Mouse (Mus musculus) thymus, adult 18-20 months (tissue): ENCODE measurements around the gene 1700010I14Rik.

Source experiments
- DNase-seq, 2 experiments: peaks; one replicate each; pipeline ENCODE4 v3.0.0; 2022; ENCODE audit warnings: mixed read lengths in 2 of 2

1700010I14Rik gene

DNA sequence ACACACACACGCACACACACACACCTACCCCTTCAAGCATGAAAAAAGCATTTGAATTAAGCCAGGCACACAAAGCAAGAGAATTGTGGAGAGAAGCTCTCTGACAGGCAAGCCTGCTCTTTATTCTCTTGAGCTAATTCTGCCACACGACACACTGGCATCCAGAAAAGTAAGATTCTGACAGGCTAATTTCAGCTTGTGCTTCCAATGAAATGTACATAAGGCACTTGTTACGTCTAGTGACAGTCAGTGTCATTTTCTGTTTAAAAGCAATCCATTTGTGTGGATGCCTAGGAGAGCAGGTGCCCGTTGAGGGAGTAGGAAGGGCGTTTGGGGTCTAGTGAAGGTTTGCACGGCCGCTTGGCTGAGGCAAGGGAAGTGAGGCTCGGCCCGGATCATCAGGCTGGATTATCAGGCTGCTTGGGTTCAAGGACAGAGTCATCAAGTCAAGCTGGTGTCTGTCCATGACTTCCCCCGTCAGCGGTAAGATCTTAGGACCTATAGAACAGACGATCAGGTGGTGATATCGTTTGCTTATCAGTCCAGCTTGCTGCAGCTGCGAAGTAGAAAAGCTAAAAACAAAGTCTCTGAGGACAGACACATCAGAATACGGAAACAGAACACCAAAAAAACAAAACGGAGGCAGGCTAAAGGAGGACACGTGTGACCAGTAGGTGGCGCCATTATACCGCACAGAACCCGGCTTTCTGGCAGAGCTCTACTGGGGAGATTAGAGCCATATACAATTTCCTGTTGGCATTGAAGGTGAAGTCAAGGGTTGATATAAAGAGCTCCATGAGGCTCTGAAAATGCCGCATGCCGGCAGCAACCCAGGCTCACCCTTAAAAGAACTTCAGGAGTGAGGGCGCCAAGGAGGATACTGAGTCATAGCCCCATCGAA, 43.4 kb downstream of the 1700010I14Rik start:
- DNase-seq: peak; percentile 28 to 45

GRCm38 (mm10) chr17:9032362-9033044, 44.4 kb downstream of the 1700010I14Rik start:
- DNase-seq: no peak

GRCm38 (mm10) chr17:9033511-9033910, 45.4 kb downstream of the 1700010I14Rik start:
- DNase-seq: no peak

GRCm38 (mm10) chr17:9035561-9036348, 47.6 kb downstream of the 1700010I14Rik start:
- no peak for DNase-seq

DNA sequence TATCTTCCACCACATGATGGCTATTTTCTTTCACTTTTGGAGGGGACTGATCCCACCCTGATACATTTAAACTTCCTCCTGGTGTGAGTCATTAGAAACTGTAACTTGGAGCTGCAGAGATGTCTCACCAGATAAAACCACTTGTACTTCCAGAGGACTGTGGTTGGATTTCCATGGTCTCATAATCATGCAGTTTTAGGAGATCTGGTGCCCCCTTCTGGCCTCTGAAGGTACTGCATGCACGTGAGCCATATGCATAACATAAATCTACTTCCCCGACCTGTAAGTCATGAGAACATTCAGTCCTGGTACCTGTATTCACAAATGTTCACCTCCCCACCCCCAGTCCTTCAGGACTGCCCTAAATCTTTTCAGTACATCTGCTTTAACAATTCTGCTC, 54.6 kb downstream of the 1700010I14Rik start:
- DNase-seq: peak in 1 of 2 experiments; percentile 9

GRCm38 (mm10) chr17:9052441-9052980, 64.4 kb downstream of the 1700010I14Rik start:
- no peak for DNase-seq

- no peak for DNase-seq
These were observed 71.3 kb downstream of the 1700010I14Rik start for GRCm38 (mm10) chr17:9059360-9059932.
